Mouse (Mus musculus): Measurements from ENCODE around the gene Ifih1. TPM values are rescaled to one million over a fixed set of nuclear protein-coding genes. Genes with fewer than 3 reads are reported as not detected.

Gene Ifih1
- polyA plus RNA-seq, 1 experiment from 2014 or later, result 1.5 TPM

GRCm38 (mm10) chr2:62654519-62655338 is 8.7 kb upstream of the Ifih1 start:
- Histone ChIP-seq H3K27ac (ENCODE audit: low read depth) (no peak overlapping the region), H3K4me3 (ENCODE audit: low read depth, low read length) (no peak overlapping the region), H3K4me2 (no peak overlapping the region), H3K4me1 (ENCODE audit: insufficient read depth) (no peaks in the 10 kb centered on the region), H3K9me3 (ENCODE audit: low read depth, low read length) (no peaks in the 10 kb centered on the region), H3K9ac (no peak overlapping the region), H3K36me3 (ENCODE audit: insufficient read depth) (no peaks in the 10 kb centered on the region), H3K27me3 (ENCODE audit: insufficient read depth, low read length) (no peaks in the 10 kb centered on the region)
- peak; percentile 47; the same call in 1 of the 2 replicates for ATAC-seq (ENCODE audit: insufficient read depth)
- peak; percentile 57 for TF ChIP-seq CTCF (IDR thresholded peaks at IDR 0.05; ENCODE audit: low read depth)
- peak; percentile 78 for DNase-seq
- 39% methylated on average over 7 of the region's 7 CpGs for WGBS

- 70% methylated on average over 4 of the region's 4 CpGs for WGBS
- no peak for ATAC-seq (ENCODE audit: insufficient read depth)
These were observed 6.4 kb upstream of the Ifih1 start for GRCm38 (mm10) chr2:62652466-62652865.

GRCm38 (mm10) chr2:62651890-62652289 is 5.8 kb upstream of the Ifih1 start:
- Histone ChIP-seq H3K36me3 (ENCODE audit: insufficient read depth) (no peaks in the 10 kb centered on the region), H3K4me3 (ENCODE audit: low read depth, low read length) (no peak overlapping the region), H3K9me3 (ENCODE audit: low read depth, low read length) (no peaks in the 10 kb centered on the region), H3K4me1 (ENCODE audit: insufficient read depth) (no peaks in the 10 kb centered on the region), H3K27ac (ENCODE audit: low read depth) (no peak overlapping the region), H3K27me3 (ENCODE audit: insufficient read depth, low read length) (no peaks in the 10 kb centered on the region), H3K9ac (no peak overlapping the region), H3K4me2 (no peak overlapping the region)
- WGBS, result 66% methylated on average over 4 of the region's 4 CpGs
- no peak for TF ChIP-seq CTCF (IDR thresholded peaks at IDR 0.05; ENCODE audit: low read depth)
- ATAC-seq (ENCODE audit: insufficient read depth), result no peak
- no peak for DNase-seq

More at GRCm38 (mm10) chr2:62652466-62652865, 6.4 kb upstream of the Ifih1 start:
- DNase-seq, result no peak
- TF ChIP-seq CTCF (IDR thresholded peaks at IDR 0.05; ENCODE audit: low read depth), result no peak
- Histone ChIP-seq H3K27ac (ENCODE audit: low read depth) (no peak overlapping the region), H3K27me3 (ENCODE audit: insufficient read depth, low read length) (no peaks in the 10 kb centered on the region), H3K9ac (no peak overlapping the region), H3K4me2 (no peak overlapping the region), H3K9me3 (ENCODE audit: low read depth, low read length) (no peaks in the 10 kb centered on the region), H3K36me3 (ENCODE audit: insufficient read depth) (no peaks in the 10 kb centered on the region), H3K4me1 (ENCODE audit: insufficient read depth) (no peaks in the 10 kb centered on the region), H3K4me3 (ENCODE audit: low read depth, low read length) (no peak overlapping the region)

GRCm38 (mm10) chr2:62646671-62647289 is 725 bp upstream of the Ifih1 start:
- DNase-seq (peak; percentile 33), ATAC-seq (ENCODE audit: insufficient read depth) (no peak)
- H3K4me3 ChIP-seq (ENCODE audit: low read depth, low read length), result peak overlapping the region; percentile 55
- 0 out of 2 replicates have a peak, but pooled peaks cover 3% of the 10 kb centered on the region for H3K4me1 ChIP-seq (ENCODE audit: insufficient read depth)
- peak overlapping the region; percentile 71 for H3K4me2 ChIP-seq
- H3K9me3 ChIP-seq (ENCODE audit: low read depth, low read length), result no peaks in the 10 kb centered on the region
- H3K27ac ChIP-seq (ENCODE audit: low read depth), result no peak overlapping the region
- peak overlapping the region; percentile 54 for H3K9ac ChIP-seq
- 25% methylated on average over 6 of the region's 6 CpGs for WGBS
- H3K27me3 ChIP-seq (ENCODE audit: insufficient read depth, low read length), result no peaks in the 10 kb centered on the region
- TF ChIP-seq CTCF (IDR thresholded peaks at IDR 0.05; ENCODE audit: low read depth), result no peak
- H3K36me3 ChIP-seq (ENCODE audit: insufficient read depth), result no peaks in the 10 kb centered on the region

- peak; percentile 26; the same call in 1 of the 2 replicates for ATAC-seq (ENCODE audit: insufficient read depth)
These were observed 580 bp downstream of the Ifih1 start for GRCm38 (mm10) chr2:62645475-62645874.

GRCm38 (mm10) chr2:62644891-62645290 is 1.2 kb downstream of the Ifih1 start:
- Histone ChIP-seq H3K27me3 (ENCODE audit: insufficient read depth, low read length) (no peaks in the 10 kb centered on the region), H3K9ac (no peak overlapping the region), H3K27ac (ENCODE audit: low read depth) (no peak overlapping the region), H3K9me3 (ENCODE audit: low read depth, low read length) (no peaks in the 10 kb centered on the region), H3K4me2 (peak overlapping the region; percentile 71; the same call in 1 of the 2 replicates), H3K4me1 (ENCODE audit: insufficient read depth) (0 out of 2 replicates have a peak, but pooled peaks cover 3% of the 10 kb centered on the region), H3K4me3 (ENCODE audit: low read depth, low read length) (no peak overlapping the region), H3K36me3 (ENCODE audit: insufficient read depth) (no peaks in the 10 kb centered on the region)
- 89% methylated on average over 5 of the region's 5 CpGs for WGBS
- DNase-seq (no peak), ATAC-seq (ENCODE audit: insufficient read depth) (no peak)
- TF ChIP-seq CTCF (IDR thresholded peaks at IDR 0.05; ENCODE audit: low read depth), result no peak

More at GRCm38 (mm10) chr2:62645475-62645874, 580 bp downstream of the Ifih1 start:
- TF ChIP-seq CTCF (IDR thresholded peaks at IDR 0.05; ENCODE audit: low read depth), result no peak
- Histone ChIP-seq H3K4me1 (ENCODE audit: insufficient read depth) (0 out of 2 replicates have a peak, but pooled peaks cover 3% of the 10 kb centered on the region), H3K9me3 (ENCODE audit: low read depth, low read length) (no peaks in the 10 kb centered on the region), H3K36me3 (ENCODE audit: insufficient read depth) (no peaks in the 10 kb centered on the region), H3K27me3 (ENCODE audit: insufficient read depth, low read length) (no peaks in the 10 kb centered on the region), H3K4me3 (ENCODE audit: low read depth, low read length) (peak overlapping the region; percentile 55), H3K9ac (peak overlapping the region; percentile 54), H3K27ac (ENCODE audit: low read depth) (no peak overlapping the region), H3K4me2 (peak overlapping the region; percentile 71)
- WGBS, result 37% methylated on average over 12 of the region's 12 CpGs
- peak; percentile 6 for DNase-seq

All from lung, embryonic 14.5 days (tissue).